Mouse (Mus musculus): ENCODE measurements around the gene Adamtsl3. TPM values are rescaled to one million over a fixed set of nuclear protein-coding genes. Genes with fewer than 3 reads are reported as not detected.
A peak's percentile ranks its signal among the peaks of the same experiment; 100 is the strongest.

Gene Adamtsl3
- polyA plus RNA-seq, 1 experiment from 2014 or later: 0.31 TPM

GRCm38 (mm10) chr7:82424281-82424680 lies 88.8 kb downstream of the Adamtsl3 start:
- Histone ChIP-seq H3K4me2 (ENCODE audit: low read depth, low read length) (no peak overlapping the region), H3K27ac (replicated peaks; ENCODE audit: low read depth, low read length) (no peak overlapping the region), H3K27me3 (ENCODE audit: control insufficient read depth, insufficient read depth, low read length) (no peaks in the 10 kb centered on the region), H3K9ac (replicated peaks; ENCODE audit: low read length) (no peak overlapping the region), H3K9me3 (replicated peaks; ENCODE audit: control insufficient read depth, low read length) (no peaks in the 10 kb centered on the region), H3K4me1 (ENCODE audit: control insufficient read depth, insufficient read depth, low read length) (no peaks in the 10 kb centered on the region), H3K4me3 (ENCODE audit: low read depth, low read length) (no peak overlapping the region), H3K36me3 (replicated peaks; ENCODE audit: control insufficient read depth, insufficient read depth, low read depth, low read length) (no peaks in the 10 kb centered on the region)
- DNase-seq (ENCODE audit: low spot score) (no peak), ATAC-seq (replicated peaks; ENCODE audit: insufficient number of reproducible peaks, low FRiP score, low TSS enrichment, low read depth) (no peak)
- 70% methylated on average over 1 of the region's 1 CpGs for WGBS

- WGBS: 46% methylated on average over 11 of the region's 11 CpGs
- H3K4me2 ChIP-seq (ENCODE audit: low read depth, low read length): no peak overlapping the region
- H3K4me1 ChIP-seq (ENCODE audit: control insufficient read depth, insufficient read depth, low read length): no peaks in the 10 kb centered on the region
- H3K36me3 ChIP-seq (replicated peaks; ENCODE audit: control insufficient read depth, insufficient read depth, low read depth, low read length): no peaks in the 10 kb centered on the region
- H3K27me3 ChIP-seq (ENCODE audit: control insufficient read depth, insufficient read depth, low read length): no peaks in the 10 kb centered on the region
- H3K4me3 ChIP-seq (ENCODE audit: low read depth, low read length): no peak overlapping the region
- DNase-seq (ENCODE audit: low spot score) (peak; percentile 52), ATAC-seq (replicated peaks; ENCODE audit: insufficient number of reproducible peaks, low FRiP score, low TSS enrichment, low read depth) (no peak)
- H3K9me3 ChIP-seq (replicated peaks; ENCODE audit: control insufficient read depth, low read length): no peaks in the 10 kb centered on the region
- no peak overlapping the region for H3K9ac ChIP-seq (replicated peaks; ENCODE audit: low read length)
- H3K27ac ChIP-seq (replicated peaks; ENCODE audit: low read depth, low read length): no peak overlapping the region
These were observed 89.9 kb downstream of the Adamtsl3 start for GRCm38 (mm10) chr7:82425374-82425773.

- ATAC-seq (replicated peaks; ENCODE audit: insufficient number of reproducible peaks, low FRiP score, low TSS enrichment, low read depth) (no peak), DNase-seq (ENCODE audit: low spot score) (no peak)
- H3K27ac ChIP-seq (replicated peaks; ENCODE audit: low read depth, low read length): no peak overlapping the region
- H3K4me2 ChIP-seq (ENCODE audit: low read depth, low read length): no peak overlapping the region
- H3K9me3 ChIP-seq (replicated peaks; ENCODE audit: control insufficient read depth, low read length): no peaks in the 10 kb centered on the region
- no peak overlapping the region for H3K4me3 ChIP-seq (ENCODE audit: low read depth, low read length)
- no peaks in the 10 kb centered on the region for H3K36me3 ChIP-seq (replicated peaks; ENCODE audit: control insufficient read depth, insufficient read depth, low read depth, low read length)
- no peaks in the 10 kb centered on the region for H3K4me1 ChIP-seq (ENCODE audit: control insufficient read depth, insufficient read depth, low read length)
- no peak overlapping the region for H3K9ac ChIP-seq (replicated peaks; ENCODE audit: low read length)
- 82% methylated on average over 4 of the region's 4 CpGs for WGBS
- no peaks in the 10 kb centered on the region for H3K27me3 ChIP-seq (ENCODE audit: control insufficient read depth, insufficient read depth, low read length)
These were observed 94.0 kb downstream of the Adamtsl3 start for GRCm38 (mm10) chr7:82429447-82429846.

- WGBS: 86% methylated on average over 2 of the region's 2 CpGs
These were observed 96.1 kb downstream of the Adamtsl3 start for GRCm38 (mm10) chr7:82431572-82431971.

GRCm38 (mm10) chr7:82433226-82433625 lies 97.7 kb downstream of the Adamtsl3 start:
- Histone ChIP-seq H3K9me3 (replicated peaks; ENCODE audit: control insufficient read depth, low read length) (no peaks in the 10 kb centered on the region), H3K36me3 (replicated peaks; ENCODE audit: control insufficient read depth, insufficient read depth, low read depth, low read length) (no peaks in the 10 kb centered on the region), H3K9ac (replicated peaks; ENCODE audit: low read length) (no peak overlapping the region), H3K4me2 (ENCODE audit: low read depth, low read length) (no peak overlapping the region), H3K4me1 (ENCODE audit: control insufficient read depth, insufficient read depth, low read length) (no peaks in the 10 kb centered on the region), H3K4me3 (ENCODE audit: low read depth, low read length) (no peak overlapping the region), H3K27me3 (ENCODE audit: control insufficient read depth, insufficient read depth, low read length) (no peaks in the 10 kb centered on the region), H3K27ac (replicated peaks; ENCODE audit: low read depth, low read length) (no peak overlapping the region)
- WGBS: 88% methylated on average over 2 of the region's 2 CpGs
- DNase-seq (ENCODE audit: low spot score): no peak
- ATAC-seq (replicated peaks; ENCODE audit: insufficient number of reproducible peaks, low FRiP score, low TSS enrichment, low read depth): no peak

More at GRCm38 (mm10) chr7:82431572-82431971, 96.1 kb downstream of the Adamtsl3 start:
- ATAC-seq (replicated peaks; ENCODE audit: insufficient number of reproducible peaks, low FRiP score, low TSS enrichment, low read depth): no peak
- Histone ChIP-seq H3K27me3 (ENCODE audit: control insufficient read depth, insufficient read depth, low read length) (no peaks in the 10 kb centered on the region), H3K4me2 (ENCODE audit: low read depth, low read length) (no peak overlapping the region), H3K4me1 (ENCODE audit: control insufficient read depth, insufficient read depth, low read length) (no peaks in the 10 kb centered on the region), H3K4me3 (ENCODE audit: low read depth, low read length) (no peak overlapping the region), H3K9ac (replicated peaks; ENCODE audit: low read length) (no peak overlapping the region), H3K9me3 (replicated peaks; ENCODE audit: control insufficient read depth, low read length) (no peaks in the 10 kb centered on the region), H3K27ac (replicated peaks; ENCODE audit: low read depth, low read length) (no peak overlapping the region), H3K36me3 (replicated peaks; ENCODE audit: control insufficient read depth, insufficient read depth, low read depth, low read length) (no peaks in the 10 kb centered on the region)
- no peak for DNase-seq (ENCODE audit: low spot score)

- WGBS: 55% methylated on average over 2 of the region's 2 CpGs
- DNase-seq (ENCODE audit: low spot score): no peak
- ATAC-seq (replicated peaks; ENCODE audit: insufficient number of reproducible peaks, low FRiP score, low TSS enrichment, low read depth): no peak
- Histone ChIP-seq H3K27ac (replicated peaks; ENCODE audit: low read depth, low read length) (no peak overlapping the region), H3K36me3 (replicated peaks; ENCODE audit: control insufficient read depth, insufficient read depth, low read depth, low read length) (no peaks in the 10 kb centered on the region), H3K4me3 (ENCODE audit: low read depth, low read length) (no peak overlapping the region), H3K9me3 (replicated peaks; ENCODE audit: control insufficient read depth, low read length) (no peaks in the 10 kb centered on the region), H3K4me1 (ENCODE audit: control insufficient read depth, insufficient read depth, low read length) (no peaks in the 10 kb centered on the region), H3K4me2 (ENCODE audit: low read depth, low read length) (no peak overlapping the region), H3K9ac (replicated peaks; ENCODE audit: low read length) (no peak overlapping the region), H3K27me3 (ENCODE audit: control insufficient read depth, insufficient read depth, low read length) (no peaks in the 10 kb centered on the region)
These were observed 122.9 kb downstream of the Adamtsl3 start for GRCm38 (mm10) chr7:82458376-82458775.

GRCm38 (mm10) chr7:82462921-82463523 lies 127.5 kb downstream of the Adamtsl3 start:
- Histone ChIP-seq H3K4me1 (ENCODE audit: control insufficient read depth, insufficient read depth, low read length) (no peaks in the 10 kb centered on the region), H3K4me3 (ENCODE audit: low read depth, low read length) (no peak overlapping the region), H3K36me3 (replicated peaks; ENCODE audit: control insufficient read depth, insufficient read depth, low read depth, low read length) (no peaks in the 10 kb centered on the region), H3K27ac (replicated peaks; ENCODE audit: low read depth, low read length) (no peak overlapping the region), H3K27me3 (ENCODE audit: control insufficient read depth, insufficient read depth, low read length) (no peaks in the 10 kb centered on the region), H3K4me2 (ENCODE audit: low read depth, low read length) (no peak overlapping the region), H3K9me3 (replicated peaks; ENCODE audit: control insufficient read depth, low read length) (no peaks in the 10 kb centered on the region), H3K9ac (replicated peaks; ENCODE audit: low read length) (no peak overlapping the region)
- WGBS: 90% methylated on average over 10 of the region's 10 CpGs
- no peak for ATAC-seq (replicated peaks; ENCODE audit: insufficient number of reproducible peaks, low FRiP score, low TSS enrichment, low read depth)
- no peak for DNase-seq (ENCODE audit: low spot score)

GRCm38 (mm10) chr7:82464364-82464763 lies 128.9 kb downstream of the Adamtsl3 start:
- WGBS: 79% methylated on average over 2 of the region's 2 CpGs

More at GRCm38 (mm10) chr7:82464364-82464763, 128.9 kb downstream of the Adamtsl3 start:
- H3K27ac ChIP-seq (replicated peaks; ENCODE audit: low read depth, low read length): no peak overlapping the region
- no peak overlapping the region for H3K4me2 ChIP-seq (ENCODE audit: low read depth, low read length)
- no peaks in the 10 kb centered on the region for H3K9me3 ChIP-seq (replicated peaks; ENCODE audit: control insufficient read depth, low read length)
- no peaks in the 10 kb centered on the region for H3K4me1 ChIP-seq (ENCODE audit: control insufficient read depth, insufficient read depth, low read length)
- H3K27me3 ChIP-seq (ENCODE audit: control insufficient read depth, insufficient read depth, low read length): no peaks in the 10 kb centered on the region
- no peak overlapping the region for H3K9ac ChIP-seq (replicated peaks; ENCODE audit: low read length)
- ATAC-seq (replicated peaks; ENCODE audit: insufficient number of reproducible peaks, low FRiP score, low TSS enrichment, low read depth) (no peak), DNase-seq (ENCODE audit: low spot score) (no peak)
- no peak overlapping the region for H3K4me3 ChIP-seq (ENCODE audit: low read depth, low read length)
- H3K36me3 ChIP-seq (replicated peaks; ENCODE audit: control insufficient read depth, insufficient read depth, low read depth, low read length): no peaks in the 10 kb centered on the region
